Mouse (Mus musculus): ENCODE data around the gene Hormad2. TPM values are rescaled to one million over a fixed set of nuclear protein-coding genes. Genes with fewer than 3 reads are reported as not detected.

The Hormad2 gene
- polyA plus RNA-seq, 1 experiment from 2014 or later = 0.31 TPM

DNA sequence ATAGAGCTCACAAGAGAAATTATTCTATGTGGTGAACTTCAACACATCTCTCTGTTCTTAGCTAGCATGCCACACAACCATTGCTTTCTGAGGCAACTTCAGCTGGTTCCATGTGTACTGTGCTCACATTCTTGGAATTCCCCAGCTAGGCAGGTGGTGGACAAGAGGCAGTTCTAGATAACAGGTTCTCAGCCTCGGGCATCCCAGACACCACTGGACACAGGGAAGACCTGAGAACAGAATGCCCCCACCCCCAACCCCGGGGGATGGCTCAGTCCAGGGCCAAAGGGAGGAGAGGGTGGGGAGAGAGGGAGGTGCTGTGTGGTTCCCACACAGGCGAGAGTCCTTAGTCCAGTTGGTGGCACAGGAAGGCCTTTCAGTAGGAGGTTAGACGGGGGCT lies 36.6 kb downstream of the Hormad2 start:
- Histone ChIP-seq H3K9ac (replicated peaks) (no peak overlapping the region), H3K9me3 (no peaks in the 10 kb centered on the region), H3K36me3 (no peaks in the 10 kb centered on the region), H3K4me1 (replicated peaks) (no peaks in the 10 kb centered on the region), H3K27me3 (no peaks in the 10 kb centered on the region), H3K27ac (no peak overlapping the region), H3K4me3 (replicated peaks) (no peak overlapping the region), H3K4me2 (no peak overlapping the region)
- ATAC-seq (ENCODE audit: insufficient number of reproducible peaks, insufficient read depth, low FRiP score, low TSS enrichment, low read depth) = no peak
- WGBS = 45% methylated on average over 4 of the region's 4 CpGs

DNA sequence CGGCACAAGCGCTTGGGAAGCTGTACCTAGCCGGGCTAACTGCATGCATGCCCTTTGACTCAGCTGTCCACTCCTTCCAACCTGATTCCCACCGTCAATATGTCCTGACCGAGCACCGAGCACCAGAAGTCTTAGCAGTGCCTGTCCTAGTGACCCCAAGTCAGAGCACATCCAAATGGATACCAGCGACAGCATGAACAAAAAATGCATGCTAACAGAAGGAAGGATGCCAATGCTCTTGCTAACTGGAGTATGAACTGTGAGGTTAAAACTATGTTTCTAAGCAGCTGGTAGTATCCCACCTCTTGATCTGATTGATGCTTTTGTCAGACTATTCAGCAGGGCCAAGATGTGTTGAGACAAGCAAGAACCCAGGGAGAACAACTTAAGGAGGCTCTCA lies 37.5 kb downstream of the Hormad2 start:
- H3K27ac ChIP-seq = no peak overlapping the region
- H3K27me3 ChIP-seq = no peaks in the 10 kb centered on the region
- H3K4me3 ChIP-seq (replicated peaks) = no peak overlapping the region
- no peaks in the 10 kb centered on the region for H3K9me3 ChIP-seq
- H3K9ac ChIP-seq (replicated peaks) = no peak overlapping the region
- ATAC-seq (ENCODE audit: insufficient number of reproducible peaks, insufficient read depth, low FRiP score, low TSS enrichment, low read depth) = no peak
- H3K36me3 ChIP-seq = no peaks in the 10 kb centered on the region
- H3K4me2 ChIP-seq = no peak overlapping the region
- 86% methylated on average over 7 of the region's 7 CpGs for WGBS
- no peaks in the 10 kb centered on the region for H3K4me1 ChIP-seq (replicated peaks)

DNA sequence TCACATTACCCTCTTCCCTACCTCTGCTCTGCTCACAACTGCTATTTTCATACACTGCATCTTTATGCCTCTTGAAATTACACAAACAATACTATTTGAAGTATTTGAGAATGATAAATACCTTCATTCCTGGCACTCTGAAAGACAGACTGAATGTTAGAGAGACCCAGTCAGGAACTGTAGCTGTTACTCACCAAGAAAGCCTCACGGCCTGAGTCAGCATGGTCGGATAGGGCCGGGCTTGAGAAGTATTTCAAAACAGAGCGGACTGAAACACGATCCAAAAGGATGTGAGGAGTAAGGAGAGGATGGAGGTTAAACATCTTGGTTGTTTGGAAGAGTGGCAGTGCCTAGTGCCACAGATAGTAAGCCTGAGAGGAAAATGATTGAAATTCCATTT lies 39.7 kb downstream of the Hormad2 start:
- WGBS = 69% methylated on average over 5 of the region's 5 CpGs
- H3K36me3 ChIP-seq = no peaks in the 10 kb centered on the region
- H3K9ac ChIP-seq (replicated peaks) = no peak overlapping the region
- ATAC-seq (ENCODE audit: insufficient number of reproducible peaks, insufficient read depth, low FRiP score, low TSS enrichment, low read depth) = no peak
- no peak overlapping the region for H3K4me3 ChIP-seq (replicated peaks)
- H3K27ac ChIP-seq = no peak overlapping the region
- H3K4me2 ChIP-seq = no peak overlapping the region
- H3K9me3 ChIP-seq = no peaks in the 10 kb centered on the region
- H3K27me3 ChIP-seq = no peaks in the 10 kb centered on the region
- no peaks in the 10 kb centered on the region for H3K4me1 ChIP-seq (replicated peaks)

DNA sequence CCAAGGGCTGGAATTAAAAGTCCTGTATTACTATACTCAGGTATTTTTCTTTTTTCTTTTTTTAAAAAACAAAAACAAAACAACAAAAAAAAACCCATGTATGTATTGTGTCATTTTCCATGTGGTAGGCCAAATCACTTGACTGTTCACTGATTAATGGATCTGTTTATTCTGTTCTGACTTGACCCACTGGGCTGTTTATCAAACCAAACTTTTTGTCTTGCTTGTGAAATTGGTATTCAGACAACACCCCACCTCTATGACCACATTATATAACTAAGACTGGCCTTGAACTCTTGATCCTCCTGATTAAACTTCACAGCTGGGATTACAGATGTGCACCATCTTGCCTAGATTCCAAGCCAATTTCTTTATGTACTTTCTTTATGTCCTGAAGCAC lies 46.7 kb downstream of the Hormad2 start:
- no peak for ATAC-seq (ENCODE audit: insufficient number of reproducible peaks, insufficient read depth, low FRiP score, low TSS enrichment, low read depth)
- Histone ChIP-seq H3K36me3 (no peaks in the 10 kb centered on the region), H3K9ac (replicated peaks) (no peak overlapping the region), H3K4me1 (replicated peaks) (no peaks in the 10 kb centered on the region), H3K9me3 (no peaks in the 10 kb centered on the region), H3K4me2 (no peak overlapping the region), H3K4me3 (replicated peaks) (no peak overlapping the region), H3K27me3 (no peaks in the 10 kb centered on the region), H3K27ac (no peak overlapping the region)

DNA sequence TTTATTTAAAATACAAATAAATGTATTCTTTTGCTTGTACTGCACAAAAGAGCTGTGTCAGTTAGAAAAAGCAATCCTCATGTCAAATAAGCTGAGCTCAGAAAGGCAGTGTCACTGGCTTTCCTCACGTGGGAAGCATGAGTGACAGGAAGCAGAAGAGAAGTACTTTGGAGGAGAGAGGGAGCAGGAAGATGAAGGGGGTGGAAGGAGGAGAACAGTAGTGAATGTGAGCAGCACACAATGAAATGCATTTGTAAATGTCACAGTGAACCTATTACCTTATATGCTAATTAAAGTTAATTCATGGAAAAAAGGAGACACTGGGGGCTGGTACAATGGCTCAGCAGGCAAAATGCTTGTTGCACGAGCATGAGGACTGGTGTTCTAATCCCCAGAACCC lies 52.9 kb downstream of the Hormad2 start:
- H3K4me3 ChIP-seq (replicated peaks) = no peak overlapping the region
- no peaks in the 10 kb centered on the region for H3K9me3 ChIP-seq
- H3K4me2 ChIP-seq = no peak overlapping the region
- no peak overlapping the region for H3K27ac ChIP-seq
- no peak for ATAC-seq (ENCODE audit: insufficient number of reproducible peaks, insufficient read depth, low FRiP score, low TSS enrichment, low read depth)
- H3K36me3 ChIP-seq = no peaks in the 10 kb centered on the region
- WGBS = 42% methylated on average over 2 of the region's 2 CpGs
- no peaks in the 10 kb centered on the region for H3K4me1 ChIP-seq (replicated peaks)
- no peak overlapping the region for H3K9ac ChIP-seq (replicated peaks)
- H3K27me3 ChIP-seq = no peaks in the 10 kb centered on the region

DNA sequence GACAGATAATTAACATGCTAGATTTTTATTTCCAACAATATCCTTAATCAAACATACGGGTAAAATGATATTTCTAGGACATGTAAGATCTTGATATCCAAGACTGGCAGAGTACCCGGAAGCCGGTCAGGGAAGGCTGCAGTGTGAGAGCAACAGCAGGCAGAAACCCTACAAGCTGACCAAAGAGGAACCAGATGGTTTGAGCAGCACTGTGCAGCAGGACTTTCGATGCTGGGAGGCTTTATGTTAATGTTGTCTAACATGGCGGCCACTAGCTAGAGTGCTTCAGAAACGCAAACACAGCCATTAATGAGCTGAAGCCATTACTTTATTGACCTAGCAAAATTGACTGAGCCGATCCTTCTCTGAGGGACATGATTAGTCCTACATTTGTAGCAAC lies 58.6 kb downstream of the Hormad2 start:
- H3K36me3 ChIP-seq = no peaks in the 10 kb centered on the region
- no peaks in the 10 kb centered on the region for H3K9me3 ChIP-seq
- H3K27me3 ChIP-seq = no peaks in the 10 kb centered on the region
- H3K4me2 ChIP-seq = no peak overlapping the region
- no peaks in the 10 kb centered on the region for H3K4me1 ChIP-seq (replicated peaks)
- H3K4me3 ChIP-seq (replicated peaks) = no peak overlapping the region
- 81% methylated on average over 7 of the region's 7 CpGs for WGBS
- no peak for ATAC-seq (ENCODE audit: insufficient number of reproducible peaks, insufficient read depth, low FRiP score, low TSS enrichment, low read depth)
- H3K9ac ChIP-seq (replicated peaks) = no peak overlapping the region
- no peak overlapping the region for H3K27ac ChIP-seq

DNA sequence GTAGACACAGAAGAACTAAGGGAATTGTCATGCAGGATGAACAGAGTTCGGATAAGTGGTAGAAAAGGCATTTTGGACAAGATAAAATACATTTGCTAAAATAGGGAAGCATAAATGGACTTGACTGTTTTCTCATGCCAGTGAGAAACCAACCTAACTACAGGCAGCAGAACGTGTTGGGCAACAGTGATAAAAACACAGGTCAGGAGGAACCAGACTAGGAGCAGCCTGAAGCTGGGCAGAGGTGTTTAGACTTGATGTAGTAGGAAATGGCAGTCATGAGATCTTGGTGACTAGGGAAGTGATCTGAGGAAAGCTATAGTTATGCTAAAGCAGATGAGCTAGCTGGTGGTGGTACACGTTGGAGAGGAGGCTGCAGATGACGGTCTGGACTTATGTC lies 61.0 kb downstream of the Hormad2 start:
- no peaks in the 10 kb centered on the region for H3K27me3 ChIP-seq
- no peak for ATAC-seq (ENCODE audit: insufficient number of reproducible peaks, insufficient read depth, low FRiP score, low TSS enrichment, low read depth)
- H3K4me3 ChIP-seq (replicated peaks) = no peak overlapping the region
- H3K4me1 ChIP-seq (replicated peaks) = no peaks in the 10 kb centered on the region
- no peak overlapping the region for H3K4me2 ChIP-seq
- H3K9ac ChIP-seq (replicated peaks) = no peak overlapping the region
- no peak overlapping the region for H3K27ac ChIP-seq
- H3K36me3 ChIP-seq = no peaks in the 10 kb centered on the region
- H3K9me3 ChIP-seq = no peaks in the 10 kb centered on the region
- 73% methylated on average over 4 of the region's 4 CpGs for WGBS

DNA sequence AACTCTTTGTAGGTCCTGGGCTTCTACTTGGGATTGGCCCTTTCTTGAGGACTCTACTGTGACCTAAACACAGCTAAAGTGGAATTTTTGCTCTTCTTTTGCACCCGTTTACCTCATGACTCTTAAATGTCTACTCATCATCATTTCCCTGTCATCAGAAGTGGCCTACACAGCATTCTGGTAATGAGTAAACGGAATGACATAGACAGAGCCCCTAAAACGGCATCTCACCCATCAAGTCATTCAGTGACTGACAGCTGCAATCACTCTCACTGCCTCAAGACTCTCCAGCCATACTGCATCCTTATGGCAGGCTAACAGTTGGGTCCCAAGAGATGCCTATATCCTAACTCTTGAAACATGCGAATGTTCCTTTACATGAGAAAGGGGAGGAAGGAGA lies 74.5 kb downstream of the Hormad2 start:
- H3K9ac ChIP-seq (replicated peaks) = no peak overlapping the region
- H3K4me3 ChIP-seq (replicated peaks) = no peak overlapping the region
- H3K4me1 ChIP-seq (replicated peaks) = no peaks in the 10 kb centered on the region
- 78% methylated on average over 4 of the region's 4 CpGs for WGBS
- H3K27me3 ChIP-seq = no peaks in the 10 kb centered on the region
- no peak overlapping the region for H3K4me2 ChIP-seq
- ATAC-seq (ENCODE audit: insufficient number of reproducible peaks, insufficient read depth, low FRiP score, low TSS enrichment, low read depth) = no peak
- no peaks in the 10 kb centered on the region for H3K9me3 ChIP-seq
- no peak overlapping the region for H3K27ac ChIP-seq
- H3K36me3 ChIP-seq = no peaks in the 10 kb centered on the region

DNA sequence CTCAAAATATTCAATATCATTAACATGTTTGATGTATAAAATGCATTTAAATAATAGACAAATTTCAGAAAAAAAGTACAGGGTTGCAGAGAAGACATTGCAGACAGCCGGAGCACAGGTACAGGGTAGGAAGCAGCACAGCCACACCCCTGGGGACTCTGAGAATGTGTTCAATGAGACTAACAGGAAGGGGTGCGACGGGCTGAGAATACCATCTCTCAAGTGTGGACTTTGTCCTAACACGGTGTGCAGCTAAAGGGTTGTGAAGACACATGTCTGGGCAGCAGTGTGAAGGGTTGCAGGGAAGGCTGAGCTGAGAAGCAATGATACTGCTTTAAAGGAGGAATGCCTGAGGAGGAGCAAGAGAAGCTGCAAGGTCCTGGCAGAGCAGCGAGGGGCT lies 85.5 kb downstream of the Hormad2 start:
- Histone ChIP-seq H3K4me1 (replicated peaks) (no peaks in the 10 kb centered on the region), H3K27ac (no peak overlapping the region), H3K9me3 (no peaks in the 10 kb centered on the region), H3K4me3 (replicated peaks) (no peak overlapping the region), H3K4me2 (no peak overlapping the region), H3K9ac (replicated peaks) (no peak overlapping the region), H3K36me3 (no peaks in the 10 kb centered on the region), H3K27me3 (no peaks in the 10 kb centered on the region)
- no peak for ATAC-seq (ENCODE audit: insufficient number of reproducible peaks, insufficient read depth, low FRiP score, low TSS enrichment, low read depth)
- 70% methylated on average over 5 of the region's 5 CpGs for WGBS

DNA sequence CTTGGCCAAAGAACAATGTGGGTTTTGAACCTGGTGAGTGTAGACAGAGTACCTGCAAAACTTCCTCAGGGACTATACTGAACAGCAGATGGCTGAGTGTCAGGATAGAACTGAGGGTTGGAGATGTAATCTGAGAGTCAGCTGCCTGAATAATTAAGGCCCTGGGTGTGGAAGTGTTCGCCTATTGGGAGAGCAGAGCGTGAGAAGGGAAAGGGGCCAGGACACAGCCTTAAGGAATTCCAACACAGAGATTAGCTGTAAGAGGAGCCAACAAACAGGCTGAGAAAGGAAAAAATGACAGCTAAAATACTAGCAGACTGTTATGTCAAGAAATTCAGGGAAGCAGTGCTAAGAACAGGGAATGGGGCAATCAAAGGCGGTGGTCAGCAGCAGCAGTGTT lies 88.3 kb downstream of the Hormad2 start:
- Histone ChIP-seq H3K9ac (replicated peaks) (no peak overlapping the region), H3K27ac (no peak overlapping the region), H3K9me3 (no peaks in the 10 kb centered on the region), H3K4me1 (replicated peaks) (no peaks in the 10 kb centered on the region), H3K36me3 (no peaks in the 10 kb centered on the region), H3K4me3 (replicated peaks) (no peak overlapping the region), H3K4me2 (no peak overlapping the region), H3K27me3 (no peaks in the 10 kb centered on the region)
- ATAC-seq (ENCODE audit: insufficient number of reproducible peaks, insufficient read depth, low FRiP score, low TSS enrichment, low read depth) = no peak
- 49% methylated on average over 3 of the region's 3 CpGs for WGBS

DNA sequence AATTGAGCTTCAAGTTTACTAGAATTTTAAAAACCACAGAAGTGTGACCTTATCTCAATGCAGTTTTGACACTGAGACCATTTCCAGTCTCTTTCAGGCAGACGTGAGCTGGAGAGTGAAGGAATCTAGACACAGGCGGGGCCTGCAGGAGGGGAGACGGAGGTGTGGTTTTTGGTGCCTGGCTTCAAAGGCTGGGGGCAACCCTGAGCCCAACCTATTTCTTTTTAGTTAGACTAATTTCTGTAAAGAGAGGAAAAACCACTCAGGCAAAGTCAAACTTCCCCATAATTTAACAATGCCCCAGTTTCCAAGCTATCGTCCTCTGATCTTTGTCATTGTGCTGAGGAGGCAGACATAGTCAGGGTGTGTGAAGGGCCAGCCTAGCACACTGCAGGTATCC lies 97.0 kb downstream of the Hormad2 start:
- WGBS = 39% methylated on average over 4 of the region's 4 CpGs

DNA sequence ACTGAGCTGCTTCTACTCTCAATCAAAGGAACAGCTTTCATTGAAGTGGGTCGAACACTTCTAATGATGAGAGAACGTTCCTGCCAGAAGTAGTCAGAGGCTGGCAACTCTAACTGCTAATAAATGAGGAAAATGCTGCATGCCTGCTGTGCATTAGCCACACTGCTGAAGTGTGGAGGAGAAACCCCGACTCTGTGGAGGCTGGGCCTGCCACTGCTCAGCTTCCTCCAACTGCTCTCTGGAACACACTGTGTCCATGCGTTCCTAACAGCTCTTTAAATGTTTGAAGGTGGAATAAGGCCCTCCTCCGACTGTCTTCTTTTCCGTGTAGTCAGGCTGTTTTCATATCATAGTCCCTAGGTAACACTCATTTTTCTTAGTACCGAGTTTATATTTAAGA lies 98.9 kb downstream of the Hormad2 start:
- H3K27me3 ChIP-seq = no peaks in the 10 kb centered on the region
- 35% methylated on average over 7 of the region's 7 CpGs for WGBS
- H3K9ac ChIP-seq (replicated peaks) = no peak overlapping the region
- H3K27ac ChIP-seq = no peak overlapping the region
- no peak for ATAC-seq (ENCODE audit: insufficient number of reproducible peaks, insufficient read depth, low FRiP score, low TSS enrichment, low read depth)
- no peaks in the 10 kb centered on the region for H3K36me3 ChIP-seq
- no peaks in the 10 kb centered on the region for H3K9me3 ChIP-seq
- no peak overlapping the region for H3K4me3 ChIP-seq (replicated peaks)
- no peaks in the 10 kb centered on the region; the same call in 1 of the 2 replicates for H3K4me1 ChIP-seq (replicated peaks)
- no peak overlapping the region for H3K4me2 ChIP-seq

More for the DNA sequence above, 97.0 kb downstream of the Hormad2 start:
- Histone ChIP-seq H3K36me3 (no peaks in the 10 kb centered on the region), H3K4me3 (replicated peaks) (no peak overlapping the region), H3K4me2 (no peak overlapping the region), H3K4me1 (replicated peaks) (no peaks in the 10 kb centered on the region; the same call in 1 of the 2 replicates), H3K27me3 (no peaks in the 10 kb centered on the region), H3K27ac (no peak overlapping the region), H3K9ac (replicated peaks) (no peak overlapping the region), H3K9me3 (no peaks in the 10 kb centered on the region)
- ATAC-seq (ENCODE audit: insufficient number of reproducible peaks, insufficient read depth, low FRiP score, low TSS enrichment, low read depth) = no peak

All from limb, embryonic 12.5 days (tissue).